Mouse (Mus musculus) midbrain, embryonic 10.5 days (tissue): ENCODE data around the gene Dclk1. TPM values are rescaled to one million over a fixed set of nuclear protein-coding genes. Genes with fewer than 3 reads are reported as not detected.

Source experiments
- DNase-seq: peaks from one replicate; pipeline ENCODE4 v3.0.0-alpha.2; 2017; ENCODE audit warnings: low spot score
- H3K27ac ChIP-seq: fragments of 300-500 bp; sonication (generic); replicated peaks from 2 replicates; pipeline ENCODE4 v1.5.1; 2016; ENCODE audit warnings: mild to moderate bottlenecking
- H3K27me3 ChIP-seq: fragments of 300-500 bp; sonication (generic); 2 replicates; pipeline ENCODE4 v1.6.1; 2016; ENCODE audit warnings: low read depth, mild to moderate bottlenecking; ENCODE audit not compliant: poor library complexity, severe bottlenecking
- H3K36me3 ChIP-seq: fragments of 300-500 bp; sonication (generic); 2 replicates; pipeline ENCODE4 v1.6.1; 2016; ENCODE audit warnings: mild to moderate bottlenecking, moderate library complexity
- H3K4me1 ChIP-seq: fragments of 300-500 bp; sonication (generic); 2 replicates; pipeline ENCODE4 v1.6.1; 2016
- H3K4me3 ChIP-seq: fragments of 300-500 bp; sonication (generic); 2 replicates; pipeline ENCODE4 v1.5.1; 2016; ENCODE audit warnings: mild to moderate bottlenecking, moderate library complexity
- H3K9me3 ChIP-seq: fragments of 300-500 bp; sonication (generic); replicated peaks from 2 replicates; pipeline ENCODE4 v1.6.1; 2016; ENCODE audit warnings: mild to moderate bottlenecking
- WGBS: fragments of 180-500 bp; shearing (Covaris S2); methylation state at CpG from one replicate; pipeline ENCODE4 v1.1.7; 2016; 5-methylcytosine and 5-hydroxymethylcytosine counted together
- polyA plus RNA-seq: library from polyadenylated mRNA; unstranded; fragments of >200 nt; fragmentation: Nextera tagmentation; extraction: Ambion mirVana; gene quantifications from 2 replicates; pipeline ENCODE4 v1.2.1, GENCODE M21; 2016

Dclk1 gene
- polyA plus RNA-seq, 1 experiment from 2014 or later = 42.2 TPM

DNA sequence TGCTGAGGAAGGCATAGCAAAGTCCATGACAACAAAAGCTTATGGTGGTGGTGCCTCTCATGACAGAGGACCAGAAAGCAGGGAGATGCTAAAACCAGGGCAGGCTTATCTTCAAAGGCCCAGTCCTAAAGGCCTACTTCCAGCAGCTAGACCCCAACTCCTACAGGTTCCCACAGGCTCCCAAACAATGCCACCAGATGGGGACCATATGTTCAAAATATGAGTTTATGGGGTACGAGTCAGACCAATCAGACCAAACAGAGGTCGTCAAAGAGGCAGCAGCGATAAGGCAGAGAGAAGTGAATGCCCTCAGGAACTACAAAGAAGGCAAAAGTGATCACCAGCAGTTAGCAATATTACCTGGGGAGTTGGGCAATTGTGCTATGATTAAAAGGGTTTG lies 303.1 kb downstream of the Dclk1 start:
- WGBS = 87% methylated on average over 3 of the region's 3 CpGs
- DNase-seq = no peak
- H3K27me3 ChIP-seq = peaks cover 12% of the 10 kb centered on the region; the same call in 1 of the 2 replicates
- H3K27ac ChIP-seq = no peak overlapping the region
- H3K4me3 ChIP-seq = no peak overlapping the region
- no peaks in the 10 kb centered on the region for H3K36me3 ChIP-seq
- H3K4me1 ChIP-seq = peaks cover 19% of the 10 kb centered on the region
- H3K9me3 ChIP-seq = no peaks in the 10 kb centered on the region

DNA sequence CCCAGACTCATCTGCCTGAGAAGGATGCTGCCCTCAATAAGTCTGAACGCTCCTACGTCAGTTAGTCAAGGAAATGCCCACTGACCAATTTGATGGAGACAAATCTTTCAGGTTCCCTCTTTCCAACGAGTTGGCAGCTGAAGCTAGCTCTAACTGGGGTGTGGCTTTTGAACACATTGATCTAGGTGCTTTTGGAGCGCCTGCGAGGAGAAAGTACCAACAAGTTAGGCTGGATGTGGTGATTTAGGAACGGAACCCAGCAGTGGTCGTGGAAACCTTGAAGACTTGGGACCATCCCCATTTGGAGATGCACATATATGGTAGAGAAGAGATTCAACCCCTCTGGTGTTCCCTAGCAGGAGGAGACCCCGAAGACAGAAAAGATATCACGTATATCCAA lies 303.8 kb downstream of the Dclk1 start:
- Histone ChIP-seq H3K9me3 (no peaks in the 10 kb centered on the region), H3K4me3 (no peak overlapping the region), H3K27ac (no peak overlapping the region), H3K36me3 (no peaks in the 10 kb centered on the region), H3K4me1 (peaks cover 19% of the 10 kb centered on the region), H3K27me3 (peaks cover 8% of the 10 kb centered on the region; the same call in 1 of the 2 replicates)
- no peak for DNase-seq
- WGBS = 95% methylated on average over 9 of the region's 9 CpGs

DNA sequence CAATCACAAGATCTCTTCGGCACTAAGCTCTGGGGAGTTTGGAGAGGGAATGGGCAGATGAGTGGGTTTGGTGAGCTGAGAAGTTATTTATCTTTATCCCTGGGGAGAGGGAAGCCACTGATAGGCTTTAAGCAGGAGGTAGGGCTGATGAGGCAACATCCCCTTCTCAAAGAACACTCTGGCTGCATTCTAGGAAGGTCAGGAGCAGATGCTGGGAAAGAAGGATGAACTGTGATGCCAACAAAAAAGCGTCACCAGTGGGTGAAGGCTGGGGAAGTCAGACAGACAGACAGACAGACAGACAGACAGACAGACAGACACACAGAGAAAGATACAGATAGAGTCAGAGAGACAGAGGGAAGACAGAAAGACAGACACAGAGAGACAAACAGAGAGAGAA lies 304.9 kb downstream of the Dclk1 start:
- Histone ChIP-seq H3K27me3 (peaks cover 5% of the 10 kb centered on the region; the same call in 1 of the 2 replicates), H3K36me3 (no peaks in the 10 kb centered on the region), H3K4me3 (no peak overlapping the region), H3K4me1 (peaks cover 17% of the 10 kb centered on the region), H3K27ac (no peak overlapping the region), H3K9me3 (no peaks in the 10 kb centered on the region)
- DNase-seq = no peak
- 80% methylated on average over 2 of the region's 2 CpGs for WGBS

DNA sequence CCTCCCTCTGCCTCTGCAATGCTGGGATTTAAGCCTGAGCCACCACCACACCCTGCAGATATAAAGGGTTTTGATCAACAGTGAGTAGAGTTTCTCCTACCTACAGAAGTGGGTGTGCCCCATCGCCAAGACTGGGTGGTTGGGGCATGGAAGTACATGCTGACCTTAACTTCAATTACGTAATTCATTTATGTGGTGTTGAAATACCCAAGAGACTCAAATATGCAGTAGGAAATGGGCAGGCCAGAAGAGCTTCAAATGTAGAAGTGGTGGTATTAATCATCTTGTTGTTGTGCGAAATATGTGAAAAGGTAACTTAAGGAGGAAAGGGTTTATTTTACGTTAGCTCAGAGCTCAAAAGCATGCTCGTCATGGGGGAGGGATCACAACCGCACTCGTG lies 307.2 kb downstream of the Dclk1 start:
- Histone ChIP-seq H3K9me3 (no peaks in the 10 kb centered on the region), H3K27me3 (no peaks in the 10 kb centered on the region), H3K4me1 (peaks cover 1% of the 10 kb centered on the region), H3K36me3 (no peaks in the 10 kb centered on the region), H3K4me3 (no peak overlapping the region), H3K27ac (no peak overlapping the region)
- 93% methylated on average over 7 of the region's 7 CpGs for WGBS
- no peak for DNase-seq

DNA sequence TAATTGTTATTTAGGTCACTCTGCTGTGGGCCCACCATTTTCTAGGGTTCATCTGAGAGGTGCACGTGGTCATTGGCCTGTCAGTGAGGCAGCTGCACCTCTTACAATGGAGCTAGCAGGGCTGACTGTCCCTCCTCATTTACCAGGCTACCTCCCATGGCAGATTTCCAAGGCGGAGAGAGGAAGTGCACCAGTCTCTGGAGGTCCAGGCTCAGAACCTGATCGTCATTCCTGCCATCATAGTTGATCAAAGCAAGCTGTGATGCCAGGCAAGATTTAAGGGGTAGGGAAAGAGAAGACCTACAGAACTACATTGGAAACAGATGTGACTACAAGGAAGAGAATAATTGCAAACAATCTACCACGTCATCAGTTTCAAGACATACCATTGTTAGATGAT lies 308.8 kb downstream of the Dclk1 start:
- no peaks in the 10 kb centered on the region for H3K4me1 ChIP-seq
- H3K4me3 ChIP-seq = no peak overlapping the region
- WGBS = 74% methylated on average over 4 of the region's 4 CpGs
- no peak for DNase-seq
- H3K9me3 ChIP-seq = no peaks in the 10 kb centered on the region
- no peak overlapping the region for H3K27ac ChIP-seq
- no peaks in the 10 kb centered on the region for H3K36me3 ChIP-seq
- H3K27me3 ChIP-seq = no peaks in the 10 kb centered on the region

DNA sequence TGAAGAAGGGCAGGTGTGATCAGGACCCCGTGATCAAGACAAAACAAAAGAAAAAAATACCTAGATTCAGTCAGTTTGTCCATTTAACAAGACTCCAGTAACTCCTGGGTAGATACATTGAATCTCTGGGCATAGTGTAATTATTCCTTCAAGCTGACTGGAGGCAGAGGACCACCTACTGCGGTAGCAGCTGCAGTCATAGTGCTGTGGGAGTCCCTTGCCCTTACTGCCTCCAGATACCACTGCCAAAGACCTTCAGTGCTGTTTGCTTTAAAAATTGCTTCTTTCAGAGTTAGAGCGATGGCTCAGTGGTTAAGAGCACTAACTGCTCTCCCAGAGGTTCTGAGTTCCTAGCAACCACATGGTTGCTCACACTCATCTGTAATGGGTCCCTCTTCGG lies 309.7 kb downstream of the Dclk1 start:
- WGBS = 87% methylated on average over 4 of the region's 4 CpGs
- no peaks in the 10 kb centered on the region for H3K27me3 ChIP-seq
- no peak for DNase-seq
- no peaks in the 10 kb centered on the region for H3K9me3 ChIP-seq
- H3K4me3 ChIP-seq = no peak overlapping the region
- H3K4me1 ChIP-seq = no peaks in the 10 kb centered on the region
- H3K27ac ChIP-seq = no peak overlapping the region
- H3K36me3 ChIP-seq = no peaks in the 10 kb centered on the region

DNA sequence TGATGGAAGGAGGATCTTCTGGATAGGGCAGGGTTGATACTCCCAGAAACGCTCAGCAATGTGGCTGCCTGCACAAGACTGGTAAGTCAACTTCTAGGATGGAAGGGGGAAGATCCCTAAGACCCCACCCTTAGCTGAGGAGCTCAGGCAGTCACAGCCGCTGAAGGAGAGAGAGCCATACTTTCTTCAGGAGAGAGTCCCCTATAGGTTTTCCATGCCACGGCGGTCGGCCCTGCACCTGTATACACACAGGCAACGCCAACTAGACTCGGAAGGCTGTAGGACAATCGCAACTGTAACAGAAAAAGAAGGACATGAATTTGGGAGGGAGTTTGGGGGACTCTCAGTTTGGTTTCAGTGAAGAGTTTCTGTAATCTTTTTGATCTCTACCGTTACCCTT lies 310.9 kb downstream of the Dclk1 start:
- Histone ChIP-seq H3K4me1 (no peaks in the 10 kb centered on the region), H3K36me3 (no peaks in the 10 kb centered on the region), H3K4me3 (no peak overlapping the region), H3K27ac (no peak overlapping the region), H3K9me3 (no peaks in the 10 kb centered on the region), H3K27me3 (no peaks in the 10 kb centered on the region)
- WGBS = 93% methylated on average over 9 of the region's 9 CpGs
- DNase-seq = no peak

DNA sequence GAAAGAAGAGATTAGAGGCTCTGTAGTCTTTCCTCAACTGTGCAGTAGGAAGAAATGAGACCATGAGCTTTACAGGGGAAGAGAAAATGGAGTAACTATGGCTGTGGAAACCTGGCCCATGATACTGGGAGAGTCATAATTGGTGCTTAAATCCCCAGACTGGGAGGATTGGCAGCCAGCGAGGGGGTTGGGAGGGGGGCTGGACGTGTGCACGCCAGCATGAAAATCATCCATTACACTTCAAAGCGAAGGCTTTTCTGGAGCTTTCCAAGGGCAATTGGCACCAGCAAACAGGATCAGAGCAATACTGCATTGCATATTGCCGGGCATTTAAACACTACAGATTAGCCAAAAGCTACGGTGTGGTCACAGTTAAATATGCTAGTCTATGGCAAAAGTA lies 313.7 kb downstream of the Dclk1 start:
- Histone ChIP-seq H3K27ac (no peak overlapping the region), H3K4me1 (no peaks in the 10 kb centered on the region), H3K36me3 (no peaks in the 10 kb centered on the region), H3K4me3 (no peak overlapping the region), H3K9me3 (no peaks in the 10 kb centered on the region), H3K27me3 (no peaks in the 10 kb centered on the region)
- WGBS = 81% methylated on average over 6 of the region's 6 CpGs
- no peak for DNase-seq

DNA sequence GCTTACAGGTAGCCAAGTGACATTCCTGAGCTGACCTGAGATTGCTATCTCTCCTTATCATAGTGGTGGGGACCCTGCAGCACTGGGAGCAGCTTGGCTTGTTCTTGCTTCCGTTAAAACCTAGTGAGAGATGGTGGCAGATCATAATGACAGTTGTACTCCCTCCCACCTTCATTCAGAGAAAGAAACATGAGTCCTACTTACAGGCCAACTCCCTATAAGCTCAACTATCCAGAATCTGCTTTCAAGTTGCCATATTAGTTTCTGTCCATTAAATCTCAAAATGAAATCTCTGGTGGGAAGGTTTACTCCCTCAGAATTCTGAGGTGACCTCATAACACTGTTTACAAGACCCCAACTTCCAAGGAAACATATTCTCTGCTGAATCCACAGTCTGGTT lies 316.4 kb downstream of the Dclk1 start:
- Histone ChIP-seq H3K27ac (no peak overlapping the region), H3K9me3 (no peaks in the 10 kb centered on the region), H3K4me3 (no peak overlapping the region), H3K4me1 (no peaks in the 10 kb centered on the region), H3K27me3 (no peaks in the 10 kb centered on the region), H3K36me3 (no peaks in the 10 kb centered on the region)
- DNase-seq = no peak
- WGBS = 91% methylated on average over 1 of the region's 1 CpGs

DNA sequence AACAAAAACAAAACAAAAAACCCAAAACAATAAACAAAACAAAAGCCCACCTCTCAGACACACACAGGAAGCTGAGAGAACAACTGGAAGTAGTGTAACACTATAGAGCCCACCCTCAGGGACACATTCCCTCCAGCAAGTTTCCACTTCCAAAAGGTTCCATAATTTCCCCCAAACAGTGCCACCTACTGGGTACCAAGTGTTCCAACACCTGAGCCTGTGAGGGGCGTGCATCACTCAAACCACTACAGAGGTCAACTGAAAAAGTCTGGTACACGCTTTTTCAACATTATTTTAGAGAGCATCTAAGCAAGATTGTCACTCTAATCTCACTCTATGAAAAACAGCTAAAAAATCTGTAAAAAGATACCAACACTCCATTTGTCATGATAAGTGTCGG lies 325.3 kb downstream of the Dclk1 start:
- H3K4me3 ChIP-seq = no peak overlapping the region
- no peak overlapping the region for H3K27ac ChIP-seq
- no peaks in the 10 kb centered on the region for H3K36me3 ChIP-seq
- no peak for DNase-seq
- H3K27me3 ChIP-seq = no peaks in the 10 kb centered on the region
- H3K9me3 ChIP-seq = no peaks in the 10 kb centered on the region
- 94% methylated on average over 3 of the region's 3 CpGs for WGBS
- peaks cover 16% of the 10 kb centered on the region for H3K4me1 ChIP-seq

DNA sequence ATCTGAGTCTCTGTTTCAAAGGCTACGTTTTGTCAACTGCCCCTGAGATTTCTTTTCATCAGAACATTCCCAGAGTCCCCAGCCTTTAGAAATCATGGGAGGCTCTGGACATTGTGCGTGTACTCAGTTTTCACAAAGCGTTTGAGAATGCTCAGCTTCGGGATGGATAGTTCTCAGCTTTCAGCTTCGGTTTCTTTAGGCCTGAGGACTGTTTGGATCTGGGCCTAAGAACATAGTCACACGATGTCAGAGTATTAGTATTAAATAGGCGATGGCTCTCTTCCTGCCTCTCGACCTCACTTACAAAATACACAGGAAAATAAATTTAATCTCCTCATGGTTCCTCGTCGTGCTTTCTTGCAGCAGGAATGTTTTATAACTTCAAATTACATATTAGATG lies 327.4 kb downstream of the Dclk1 start:
- Histone ChIP-seq H3K36me3 (no peaks in the 10 kb centered on the region), H3K9me3 (no peaks in the 10 kb centered on the region), H3K27ac (no peak overlapping the region), H3K27me3 (no peaks in the 10 kb centered on the region), H3K4me1 (peaks cover 17% of the 10 kb centered on the region), H3K4me3 (no peak overlapping the region)
- WGBS = 85% methylated on average over 10 of the region's 10 CpGs
- no peak for DNase-seq

DNA sequence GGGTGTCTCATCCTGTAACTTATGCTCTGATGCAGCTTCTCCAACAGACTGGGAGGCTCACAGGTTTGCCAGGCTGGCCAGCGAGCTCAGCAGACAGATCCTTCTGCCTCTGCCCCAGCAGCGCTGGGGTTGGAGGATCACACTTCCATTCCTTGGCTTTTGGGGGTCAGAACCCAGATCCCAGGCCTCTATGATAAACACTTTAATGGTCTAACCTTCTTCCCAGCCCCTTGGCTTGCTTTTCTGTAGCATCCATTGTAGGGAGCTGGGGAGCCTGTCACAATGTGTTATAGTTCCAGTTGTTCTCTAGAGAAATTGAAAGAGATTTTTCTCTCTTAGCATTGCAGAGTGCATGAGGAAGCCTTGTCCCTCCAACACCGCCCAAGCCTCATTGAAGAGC lies 328.9 kb downstream of the Dclk1 start:
- peak overlapping the region; percentile 58; the same call in 1 of the 2 replicates for H3K27ac ChIP-seq
- no peaks in the 10 kb centered on the region for H3K9me3 ChIP-seq
- no peaks in the 10 kb centered on the region for H3K36me3 ChIP-seq
- DNase-seq = no peak
- WGBS = 88% methylated on average over 3 of the region's 3 CpGs
- H3K4me1 ChIP-seq = peaks cover 23% of the 10 kb centered on the region
- H3K27me3 ChIP-seq = no peaks in the 10 kb centered on the region
- H3K4me3 ChIP-seq = no peak overlapping the region

DNA sequence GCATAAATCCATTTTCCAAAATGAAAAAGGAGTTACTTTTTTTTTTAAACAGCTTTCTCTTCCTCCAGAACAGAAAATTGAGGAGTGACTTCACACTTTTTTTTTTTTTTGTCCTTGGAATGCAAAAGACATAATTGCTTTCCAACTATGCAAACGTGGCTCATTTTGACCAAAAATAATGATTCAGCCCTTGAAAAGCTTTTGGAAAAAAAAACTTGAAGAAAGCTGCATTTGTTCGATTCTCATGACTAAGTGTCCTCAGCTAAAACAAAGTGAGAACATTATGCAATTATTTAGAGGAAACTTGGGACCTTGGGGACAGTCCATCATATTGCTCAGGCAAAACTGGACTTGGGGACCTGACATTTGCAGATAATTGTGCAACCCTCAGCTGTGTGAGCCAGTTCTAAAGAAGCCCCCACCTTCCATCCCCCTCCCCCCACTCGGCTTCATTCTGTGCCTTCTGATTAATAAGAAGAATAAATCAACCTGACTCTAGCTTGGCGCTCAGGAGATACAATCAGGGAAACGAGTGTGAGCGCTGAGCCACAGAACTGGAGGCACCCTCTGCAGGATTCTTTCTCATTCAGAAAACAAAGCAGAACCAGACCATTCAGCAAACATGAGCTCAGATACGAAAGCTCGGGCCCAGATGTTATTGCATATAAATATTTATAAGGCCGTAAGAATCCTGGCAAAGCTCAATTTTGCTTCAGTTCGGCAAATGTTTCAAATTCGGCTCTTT lies 329.6 kb downstream of the Dclk1 start:
- Histone ChIP-seq H3K9me3 (no peaks in the 10 kb centered on the region), H3K27ac (peak overlapping the region; percentile 65; the same call in 1 of the 2 replicates), H3K36me3 (no peaks in the 10 kb centered on the region), H3K4me1 (peaks cover 25% of the 10 kb centered on the region), H3K4me3 (no peak overlapping the region), H3K27me3 (no peaks in the 10 kb centered on the region)
- WGBS = 65% methylated on average over 11 of the region's 11 CpGs
- no peak for DNase-seq
